ENCODE assay signal across 8 mouse cellular contexts in genomic region chr9:77543351-77544321, GRCm38 (mm10). TPM values are rescaled to one million over a fixed set of nuclear protein-coding genes. Genes with fewer than 3 reads are reported as not detected.
A peak's percentile ranks its signal among the peaks of the same experiment; 100 is the strongest.
DNase-seq lines count a peak whose midpoint lies in the region; ATAC-seq lines count a peak whose summit lies in the region.

No protein-coding gene starts in this region.

- H3K27ac ChIP-seq in heart, embryonic 15.5 days = peak overlapping the region; percentile 91

- H3K9me3 ChIP-seq in heart, embryonic 15.5 days (replicated peaks) = no peaks in the 10 kb centered on the region

- H3K36me3 ChIP-seq in heart, embryonic 15.5 days = no peaks in the 10 kb centered on the region

- peak; percentile 26 for ATAC-seq in activated CD4-positive, CD25-positive, alpha-beta regulatory T cell, adult 4 months
- ATAC-seq in heart, embryonic 15.5 days (replicated peaks; ENCODE audit: insufficient number of reproducible peaks, insufficient read depth, low FRiP score, low read depth) = peak; percentile 40; the same call in 1 of the 2 replicates

- DNase-seq in CD4-positive, CD25-positive, alpha-beta regulatory T cell, adult 2 months (ENCODE audit: low read depth, low spot score) = peak; percentile 63
- DNase-seq in embryo, embryonic 9.5 days (ENCODE audit: extremely low spot score) = peak; percentile 53
- DNase-seq in kidney, postnatal 10 days = peak; percentile 75
- peak; percentile 55 for DNase-seq in lung, postnatal 14 days
- peak; percentile 62 for DNase-seq in retina, postnatal 1 day
- DNase-seq in urinary bladder, postnatal 25 days (ENCODE audit: low spot score) = peak; percentile 54

- peaks cover 29% of the 10 kb centered on the region for H3K4me1 ChIP-seq in heart, embryonic 15.5 days (replicated peaks)

- H3K27me3 ChIP-seq in heart, embryonic 15.5 days = no peaks in the 10 kb centered on the region

- peak overlapping the region; percentile 75 for H3K4me3 ChIP-seq in heart, embryonic 15.5 days

- peak overlapping the region; percentile 91 for H3K9ac ChIP-seq in heart, embryonic 15.5 days

- peak overlapping the region; percentile 92 for H3K4me2 ChIP-seq in heart, embryonic 15.5 days

- WGBS in heart, embryonic 15.5 days = 1% methylated on average over 40 of the region's 40 CpGs

RNA-seq across cellular contexts. Expression of gene Lrrc1, which starts 1.0 kb away (rescaled TPM):
- 1 to 10 TPM; 2.2 to 3.6 TPM for polyA plus RNA-seq in activated CD4-positive, CD25-positive, alpha-beta regulatory T cell, adult 4 months (2017; shearing (Covaris generic))
- 16.1 and 18.6 TPM in 2 replicates for polyA plus RNA-seq in heart, embryonic 15.5 days (2015; fragmentation: Nextera tagmentation; extraction: Ambion mirVana)

Comparison
In these comparisons a context has a peak if more than half of its experiments do, and no peak if none do; other contexts are left out.
1. Peak in every context shown above with its lines: DNase-seq, ATAC-seq, H3K4me3 ChIP-seq and H3K27ac ChIP-seq.